Mouse (Mus musculus): Measurements from ENCODE around the gene Zbtb17.

DNA sequence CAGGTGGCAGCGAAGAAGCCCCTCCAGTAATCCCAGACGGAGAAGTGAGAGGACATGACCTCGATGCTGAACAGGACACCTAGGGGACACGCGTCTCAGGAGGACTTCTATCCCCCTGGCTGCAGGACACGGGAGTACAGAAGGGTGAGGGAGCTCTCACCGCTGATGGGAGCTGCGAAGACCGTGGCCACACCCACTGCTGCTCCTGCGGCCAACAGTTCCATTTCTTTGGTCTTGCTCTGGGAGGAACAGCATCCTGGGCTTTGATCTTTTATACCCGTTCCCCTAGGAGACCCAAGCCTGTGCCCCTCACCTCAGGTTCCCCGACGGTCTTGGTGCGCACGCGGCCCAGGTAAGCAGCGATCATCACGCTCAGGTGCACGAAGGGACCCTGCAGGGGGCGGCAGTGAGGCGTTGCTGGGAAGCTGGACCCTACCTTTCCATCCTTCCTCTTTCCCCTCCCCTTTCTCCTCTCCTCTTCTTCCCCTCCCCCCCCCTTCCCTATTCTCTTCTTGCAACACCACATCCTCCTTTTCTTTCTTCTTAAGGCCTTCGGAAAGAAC is 32.9 kb upstream of the Zbtb17 start:
- TF ChIP-seq CTCF (IDR thresholded peaks at IDR 0.05; ENCODE audit: control insufficient read depth, insufficient read depth, low read length) = peak; percentile 42; the same call in 1 of the 2 replicates
- TF ChIP-seq POLR2A (IDR thresholded peaks at IDR 0.05; ENCODE audit: borderline replicate concordance, control insufficient read depth, low read depth, low read length) = 0 out of 2 replicates have a peak, but pooled peaks have one; percentile 26
